Mouse (Mus musculus): ENCODE measurements around the gene Xpnpep1. TPM values are rescaled to one million over a fixed set of nuclear protein-coding genes. Genes with fewer than 3 reads are reported as not detected.

The Xpnpep1 gene
- polyA plus RNA-seq, 1 experiment from 2014 or later = 180 TPM

DNA sequence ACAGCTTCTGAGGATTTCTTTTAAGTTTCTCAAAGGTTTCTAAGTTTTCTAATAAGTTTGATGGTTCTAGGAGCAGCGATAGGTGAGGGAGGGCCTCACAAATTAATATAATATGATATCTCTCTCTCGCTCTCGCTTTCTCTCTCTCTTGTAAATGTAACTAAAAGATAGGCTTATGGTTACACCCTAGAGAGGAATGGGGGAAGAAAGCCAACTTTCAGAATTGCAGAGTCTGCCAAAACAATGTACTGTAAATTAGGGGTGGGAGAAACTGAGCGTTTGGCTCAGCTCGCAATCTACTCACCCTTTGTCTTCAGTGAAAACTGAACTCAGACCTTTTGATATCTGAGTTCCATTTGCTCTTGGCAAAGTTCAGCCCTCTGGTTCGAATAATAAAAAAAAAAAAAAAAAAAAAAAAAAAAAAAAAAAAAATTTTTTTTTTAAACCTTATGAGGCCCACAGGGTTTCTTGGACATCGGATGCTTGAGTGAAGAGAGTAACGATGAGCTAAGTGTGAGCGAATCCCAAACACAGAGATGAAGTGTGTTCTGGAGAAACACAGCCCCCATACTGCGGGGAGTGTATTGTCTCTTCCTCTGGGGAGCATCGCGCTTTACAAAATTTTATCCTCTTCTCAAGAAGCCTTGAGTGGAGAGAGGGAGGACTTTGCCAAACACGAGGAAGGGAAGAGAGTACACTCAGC lies 3.6 kb upstream of the Xpnpep1 start:
- peaks cover 6% of the 10 kb centered on the region for H3K4me1 ChIP-seq (replicated peaks; ENCODE audit: control insufficient read depth, insufficient read depth, low read length)
- DNase-seq (ENCODE audit: low spot score) = no peak
- no peaks in the 10 kb centered on the region for H3K27me3 ChIP-seq (replicated peaks; ENCODE audit: control insufficient read depth, insufficient read depth, low read length)
- no peak for ATAC-seq (replicated peaks; ENCODE audit: low FRiP score)
- no peak overlapping the region for H3K4me3 ChIP-seq (ENCODE audit: low read depth, low read length)
- no peaks in the 10 kb centered on the region for H3K36me3 ChIP-seq (ENCODE audit: control insufficient read depth, insufficient read depth, low read length)
- H3K9me3 ChIP-seq (ENCODE audit: control insufficient read depth, low read length) = no peaks in the 10 kb centered on the region
- no peak overlapping the region for H3K4me2 ChIP-seq
- H3K27ac ChIP-seq (ENCODE audit: low read depth, low read length) = no peak overlapping the region
- 85% methylated on average over 13 of the region's 13 CpGs for WGBS
- no peak overlapping the region for H3K9ac ChIP-seq (ENCODE audit: low read depth, low read length)

DNA sequence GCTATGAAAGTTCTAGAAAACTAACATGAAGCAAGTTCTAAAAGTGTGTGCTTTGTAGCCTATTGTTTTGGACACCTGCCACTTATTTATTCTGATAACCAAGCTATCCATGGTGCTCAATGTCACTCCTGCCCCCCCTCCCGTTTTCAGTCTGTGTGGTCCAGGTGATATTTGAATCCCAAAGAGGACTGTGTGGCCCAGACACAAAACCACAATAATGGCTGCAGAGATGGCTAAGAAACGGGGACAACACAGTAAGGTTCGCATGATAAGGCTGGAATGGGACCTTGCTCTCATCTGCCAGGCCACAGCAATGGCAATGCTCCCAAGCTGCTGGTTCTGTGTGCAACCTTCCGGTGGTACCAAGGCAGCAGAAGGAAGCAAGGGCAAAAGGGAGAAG lies 1.6 kb upstream of the Xpnpep1 start:
- 72% methylated on average over 4 of the region's 4 CpGs for WGBS
- no peak for DNase-seq (ENCODE audit: low spot score)
- no peak for ATAC-seq (replicated peaks; ENCODE audit: low FRiP score)

DNA sequence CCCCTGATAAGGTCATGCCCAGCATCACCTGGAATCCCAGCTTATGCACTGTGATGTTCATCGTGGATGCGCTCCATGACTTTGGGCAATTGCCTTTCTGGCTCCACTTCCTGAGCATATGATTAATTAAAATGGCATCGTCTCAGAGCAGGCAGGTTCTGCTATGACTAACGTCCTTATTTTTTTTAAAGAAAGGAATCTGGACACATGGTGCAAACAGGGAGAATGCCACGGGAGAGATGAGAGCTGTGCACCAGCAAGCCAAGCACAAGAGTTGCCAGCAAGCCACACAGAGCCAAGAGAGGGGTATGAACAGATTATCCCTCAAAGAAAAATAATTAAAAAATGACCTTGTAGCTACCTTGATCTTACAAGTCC lies 1.1 kb upstream of the Xpnpep1 start:
- H3K4me1 ChIP-seq (replicated peaks; ENCODE audit: control insufficient read depth, insufficient read depth, low read length) = peaks cover 17% of the 10 kb centered on the region
- H3K9me3 ChIP-seq (ENCODE audit: control insufficient read depth, low read length) = no peaks in the 10 kb centered on the region
- 81% methylated on average over 5 of the region's 5 CpGs for WGBS
- no peak overlapping the region for H3K4me3 ChIP-seq (ENCODE audit: low read depth, low read length)
- DNase-seq (ENCODE audit: low spot score) (no peak), ATAC-seq (replicated peaks; ENCODE audit: low FRiP score) (no peak)
- H3K27me3 ChIP-seq (replicated peaks; ENCODE audit: control insufficient read depth, insufficient read depth, low read length) = no peaks in the 10 kb centered on the region
- H3K36me3 ChIP-seq (ENCODE audit: control insufficient read depth, insufficient read depth, low read length) = no peaks in the 10 kb centered on the region
- H3K9ac ChIP-seq (ENCODE audit: low read depth, low read length) = no peak overlapping the region
- H3K4me2 ChIP-seq = no peak overlapping the region
- no peak overlapping the region for H3K27ac ChIP-seq (ENCODE audit: low read depth, low read length)

More for the DNA sequence above, 1.6 kb upstream of the Xpnpep1 start:
- Histone ChIP-seq H3K4me3 (ENCODE audit: low read depth, low read length) (no peak overlapping the region), H3K27ac (ENCODE audit: low read depth, low read length) (no peak overlapping the region), H3K9me3 (ENCODE audit: control insufficient read depth, low read length) (no peaks in the 10 kb centered on the region), H3K9ac (ENCODE audit: low read depth, low read length) (no peak overlapping the region), H3K4me1 (replicated peaks; ENCODE audit: control insufficient read depth, insufficient read depth, low read length) (peaks cover 16% of the 10 kb centered on the region), H3K27me3 (replicated peaks; ENCODE audit: control insufficient read depth, insufficient read depth, low read length) (no peaks in the 10 kb centered on the region), H3K4me2 (no peak overlapping the region), H3K36me3 (ENCODE audit: control insufficient read depth, insufficient read depth, low read length) (no peaks in the 10 kb centered on the region)

DNA sequence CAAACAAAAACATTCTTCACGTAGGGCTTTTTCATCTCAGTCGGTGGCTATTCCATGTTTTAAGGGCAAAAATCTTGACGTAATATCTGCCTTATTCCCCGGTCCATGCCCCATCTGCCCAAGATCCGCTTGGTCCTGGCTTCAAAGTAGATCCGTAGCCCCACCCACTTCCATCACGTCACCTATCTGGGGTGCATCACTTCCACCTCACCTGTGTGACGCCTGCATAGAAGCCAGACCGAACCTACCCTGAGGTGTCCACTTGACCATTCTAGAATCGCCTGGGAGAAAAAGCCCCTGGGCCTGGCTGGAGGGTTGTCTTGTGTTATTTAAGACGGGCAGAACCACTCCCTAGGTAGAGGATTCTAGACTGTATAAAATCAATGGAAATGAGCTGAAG lies 924 bp downstream of the Xpnpep1 start:
- Histone ChIP-seq H3K9ac (ENCODE audit: low read depth, low read length) (peak overlapping the region; percentile 61), H3K27me3 (replicated peaks; ENCODE audit: control insufficient read depth, insufficient read depth, low read length) (no peaks in the 10 kb centered on the region), H3K9me3 (ENCODE audit: control insufficient read depth, low read length) (no peaks in the 10 kb centered on the region), H3K4me3 (ENCODE audit: low read depth, low read length) (peak overlapping the region; percentile 88), H3K4me1 (replicated peaks; ENCODE audit: control insufficient read depth, insufficient read depth, low read length) (peaks cover 30% of the 10 kb centered on the region), H3K4me2 (peak overlapping the region; percentile 86), H3K36me3 (ENCODE audit: control insufficient read depth, insufficient read depth, low read length) (no peaks in the 10 kb centered on the region), H3K27ac (ENCODE audit: low read depth, low read length) (peak overlapping the region; percentile 55; the same call in 1 of the 2 replicates)
- 43% methylated on average over 11 of the region's 11 CpGs for WGBS
- no peak for DNase-seq (ENCODE audit: low spot score)
- ATAC-seq (replicated peaks; ENCODE audit: low FRiP score) = 0 out of 2 replicates have a peak, but pooled peaks have one; percentile 1

DNA sequence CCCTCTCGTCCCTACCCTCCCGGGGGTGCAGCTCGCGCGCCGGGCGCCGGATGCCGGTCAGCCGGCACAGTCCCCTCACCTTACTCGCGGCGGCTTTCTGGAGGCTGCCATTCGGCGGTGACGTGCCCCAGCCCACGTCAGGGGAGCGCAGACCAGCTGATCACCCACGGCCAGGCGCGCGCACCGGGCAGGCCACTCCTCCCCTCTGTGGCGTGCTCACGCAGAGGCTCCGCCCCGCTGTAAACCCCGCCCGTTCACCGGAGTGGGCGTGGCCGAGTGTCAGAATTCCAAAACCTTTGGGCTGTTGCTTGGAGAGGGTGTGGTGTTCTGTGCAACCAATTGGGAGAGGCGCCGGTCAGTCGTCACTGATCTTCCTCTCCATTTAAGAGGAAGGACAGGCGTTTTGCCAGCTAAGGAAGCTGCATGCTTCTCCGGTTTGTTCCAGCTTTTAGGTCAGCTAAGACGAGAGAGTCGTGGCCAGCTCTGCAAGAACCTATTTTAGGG lies 1.5 kb downstream of the Xpnpep1 start:
- H3K4me3 ChIP-seq (ENCODE audit: low read depth, low read length) = peak overlapping the region; percentile 88
- H3K4me2 ChIP-seq = peak overlapping the region; percentile 86
- peak overlapping the region; percentile 82 for H3K27ac ChIP-seq (ENCODE audit: low read depth, low read length)
- DNase-seq (ENCODE audit: low spot score) (peak; percentile 100), ATAC-seq (replicated peaks; ENCODE audit: low FRiP score) (peak; percentile 97)
- peak overlapping the region; percentile 92 for H3K9ac ChIP-seq (ENCODE audit: low read depth, low read length)
- H3K4me1 ChIP-seq (replicated peaks; ENCODE audit: control insufficient read depth, insufficient read depth, low read length) = peaks cover 34% of the 10 kb centered on the region
- no peaks in the 10 kb centered on the region for H3K36me3 ChIP-seq (ENCODE audit: control insufficient read depth, insufficient read depth, low read length)
- H3K27me3 ChIP-seq (replicated peaks; ENCODE audit: control insufficient read depth, insufficient read depth, low read length) = no peaks in the 10 kb centered on the region
- no peaks in the 10 kb centered on the region for H3K9me3 ChIP-seq (ENCODE audit: control insufficient read depth, low read length)
- WGBS = under 1% methylated on average over 39 of the region's 39 CpGs

DNA sequence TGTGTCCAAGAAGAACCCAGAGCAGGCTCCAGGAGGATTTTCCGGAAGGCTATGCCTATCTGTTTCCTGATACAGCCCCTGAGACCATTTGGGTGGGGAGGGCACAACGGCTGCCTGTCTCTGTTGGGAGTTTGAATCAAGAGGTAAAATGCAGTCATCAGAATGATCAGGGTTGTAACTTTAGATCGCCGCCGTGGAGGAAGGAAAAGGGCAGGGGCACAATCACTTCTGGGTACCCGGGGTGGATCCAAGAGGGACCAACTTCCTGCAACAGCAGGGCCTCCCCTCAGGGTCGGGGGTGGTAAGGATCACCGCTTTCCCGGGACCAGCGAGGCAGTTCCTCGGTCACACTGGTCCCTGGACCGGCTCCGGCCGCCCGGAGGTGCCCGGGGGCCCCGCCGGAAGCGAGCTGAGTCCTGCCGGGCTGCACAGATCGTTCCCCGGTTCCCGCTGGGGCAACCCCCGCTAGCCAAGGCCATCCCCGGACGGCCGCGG lies 2.0 kb downstream of the Xpnpep1 start:
- Histone ChIP-seq H3K27ac (ENCODE audit: low read depth, low read length) (peak overlapping the region; percentile 82), H3K4me3 (ENCODE audit: low read depth, low read length) (peak overlapping the region; percentile 88), H3K9me3 (ENCODE audit: control insufficient read depth, low read length) (no peaks in the 10 kb centered on the region), H3K9ac (ENCODE audit: low read depth, low read length) (peak overlapping the region; percentile 92), H3K4me1 (replicated peaks; ENCODE audit: control insufficient read depth, insufficient read depth, low read length) (peaks cover 40% of the 10 kb centered on the region), H3K36me3 (ENCODE audit: control insufficient read depth, insufficient read depth, low read length) (no peaks in the 10 kb centered on the region), H3K4me2 (peak overlapping the region; percentile 86), H3K27me3 (replicated peaks; ENCODE audit: control insufficient read depth, insufficient read depth, low read length) (no peaks in the 10 kb centered on the region)
- under 1% methylated on average over 28 of the region's 28 CpGs for WGBS
- DNase-seq (ENCODE audit: low spot score) = no peak
- ATAC-seq (replicated peaks; ENCODE audit: low FRiP score) = peak; percentile 63; the same call in 1 of the 2 replicates

DNA sequence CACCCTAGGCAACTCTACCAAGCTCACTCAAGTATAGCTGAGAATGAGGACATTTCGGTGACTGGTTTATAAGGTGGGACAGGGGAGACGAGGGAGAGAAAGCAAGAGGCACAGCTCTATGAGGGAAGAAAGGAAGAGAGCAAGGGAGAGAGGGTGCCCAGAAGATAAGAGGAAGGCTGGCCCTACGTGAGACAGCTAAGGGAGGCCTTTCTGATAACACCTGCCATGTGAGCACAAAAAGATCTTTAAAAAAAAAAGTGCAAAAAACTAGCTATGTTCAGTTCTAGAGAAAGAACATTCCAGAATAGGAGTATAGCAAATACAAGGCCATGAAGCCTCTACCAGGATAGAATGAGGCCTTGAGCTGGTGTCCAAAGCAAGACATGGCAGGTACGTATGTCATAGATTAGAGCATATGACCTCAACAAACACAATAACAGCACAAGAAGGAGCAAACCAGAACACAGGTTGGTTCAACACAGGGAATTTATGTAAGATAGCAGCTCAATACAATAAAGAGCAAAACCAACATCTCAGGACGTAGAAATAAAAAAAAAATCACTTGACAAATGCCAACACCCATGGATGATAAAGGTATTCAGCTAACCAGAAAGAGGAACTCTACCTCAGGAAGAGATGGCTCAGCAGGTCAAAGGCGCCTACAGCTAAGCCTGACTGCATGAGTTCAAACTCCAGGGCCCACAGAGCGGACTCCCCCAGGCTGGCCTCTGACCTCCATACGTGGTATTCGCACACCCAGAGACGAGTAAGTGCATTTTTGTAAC lies 6.7 kb downstream of the Xpnpep1 start:
- peak overlapping the region; percentile 65 for H3K4me2 ChIP-seq
- no peaks in the 10 kb centered on the region for H3K9me3 ChIP-seq (ENCODE audit: control insufficient read depth, low read length)
- H3K27ac ChIP-seq (ENCODE audit: low read depth, low read length) = peak overlapping the region; percentile 94
- peak overlapping the region; percentile 57 for H3K9ac ChIP-seq (ENCODE audit: low read depth, low read length)
- 62% methylated on average over 10 of the region's 10 CpGs for WGBS
- peak; percentile 73 for ATAC-seq (replicated peaks; ENCODE audit: low FRiP score)
- no peak for DNase-seq (ENCODE audit: low spot score)
- peaks cover 20% of the 10 kb centered on the region for H3K36me3 ChIP-seq (ENCODE audit: control insufficient read depth, insufficient read depth, low read length)
- H3K27me3 ChIP-seq (replicated peaks; ENCODE audit: control insufficient read depth, insufficient read depth, low read length) = no peaks in the 10 kb centered on the region
- H3K4me1 ChIP-seq (replicated peaks; ENCODE audit: control insufficient read depth, insufficient read depth, low read length) = peaks cover 56% of the 10 kb centered on the region
- H3K4me3 ChIP-seq (ENCODE audit: low read depth, low read length) = 0 out of 2 replicates have a peak overlapping the region, but pooled peaks have one; percentile 4

DNA sequence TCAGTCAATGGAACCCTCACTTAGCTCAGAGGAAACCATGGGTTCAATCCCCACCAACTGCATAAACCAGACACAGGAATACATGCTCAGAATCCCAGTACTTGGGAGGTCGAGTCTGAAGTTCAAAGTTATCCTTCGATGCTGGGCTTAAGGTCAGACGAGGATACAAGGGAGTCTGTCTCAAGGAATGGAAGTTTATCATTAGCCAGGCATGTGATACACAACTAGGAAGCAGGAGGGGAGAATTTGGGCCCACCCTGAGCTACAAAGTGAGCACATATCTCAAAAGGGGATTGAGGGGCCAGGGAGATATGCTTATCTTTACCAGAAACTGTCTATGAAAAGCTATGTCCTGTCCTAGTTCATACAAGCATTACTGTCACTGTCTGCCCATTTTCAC lies 7.4 kb downstream of the Xpnpep1 start:
- no peak for DNase-seq (ENCODE audit: low spot score)
- peaks cover 56% of the 10 kb centered on the region for H3K4me1 ChIP-seq (replicated peaks; ENCODE audit: control insufficient read depth, insufficient read depth, low read length)

More for the DNA sequence above, 7.4 kb downstream of the Xpnpep1 start:
- Histone ChIP-seq H3K36me3 (ENCODE audit: control insufficient read depth, insufficient read depth, low read length) (peaks cover 20% of the 10 kb centered on the region), H3K9ac (ENCODE audit: low read depth, low read length) (peak overlapping the region; percentile 57), H3K4me3 (ENCODE audit: low read depth, low read length) (no peak overlapping the region), H3K4me2 (peak overlapping the region; percentile 65), H3K9me3 (ENCODE audit: control insufficient read depth, low read length) (no peaks in the 10 kb centered on the region), H3K27ac (ENCODE audit: low read depth, low read length) (peak overlapping the region; percentile 94), H3K27me3 (replicated peaks; ENCODE audit: control insufficient read depth, insufficient read depth, low read length) (no peaks in the 10 kb centered on the region)
- WGBS = 36% methylated on average over 3 of the region's 3 CpGs
- ATAC-seq (replicated peaks; ENCODE audit: low FRiP score) = peak; percentile 68
